Mouse (Mus musculus): ENCODE results near the gene Hbp1.

- TF ChIP-seq POLR2A (IDR thresholded peaks at IDR 0.05; ENCODE audit: extremely low read depth, insufficient read depth, low read length) (no peak), CTCF (IDR thresholded peaks at IDR 0.05; ENCODE audit: low read depth, low read length) (no peak)
Measured at GRCm38 (mm10) chr12:31943020-31943654, 7.2 kb downstream of the Hbp1 start.
